Mouse (Mus musculus): ENCODE data around the gene Shank2. TPM values are rescaled to one million over a fixed set of nuclear protein-coding genes. Genes with fewer than 3 reads are reported as not detected.
A peak's percentile ranks its signal among the peaks of the same experiment; 100 is the strongest.

Shank2 gene
- total RNA-seq, 1 experiment from 2014 or later, result 11.8 TPM

DNA sequence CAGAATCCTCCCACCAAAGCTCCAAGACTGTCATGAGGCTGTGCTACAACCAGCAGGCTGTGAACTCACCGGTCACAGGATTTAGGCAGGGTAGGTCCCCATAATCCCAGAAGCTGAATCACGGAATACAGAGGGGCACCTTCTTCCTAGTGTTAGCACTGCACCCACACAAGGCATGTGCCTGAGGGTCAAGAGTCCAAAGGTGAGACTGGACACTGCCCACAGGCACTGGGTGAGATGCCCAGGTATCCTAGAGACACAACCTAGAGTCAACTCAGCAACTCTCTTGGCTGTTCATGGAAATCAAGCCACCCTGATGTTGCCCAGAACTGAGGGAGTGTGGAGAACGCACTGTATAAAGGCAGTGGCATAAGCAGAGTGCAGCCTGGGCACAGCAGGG, 424.9 kb downstream of the Shank2 start:
- no peak for DNase-seq

DNA sequence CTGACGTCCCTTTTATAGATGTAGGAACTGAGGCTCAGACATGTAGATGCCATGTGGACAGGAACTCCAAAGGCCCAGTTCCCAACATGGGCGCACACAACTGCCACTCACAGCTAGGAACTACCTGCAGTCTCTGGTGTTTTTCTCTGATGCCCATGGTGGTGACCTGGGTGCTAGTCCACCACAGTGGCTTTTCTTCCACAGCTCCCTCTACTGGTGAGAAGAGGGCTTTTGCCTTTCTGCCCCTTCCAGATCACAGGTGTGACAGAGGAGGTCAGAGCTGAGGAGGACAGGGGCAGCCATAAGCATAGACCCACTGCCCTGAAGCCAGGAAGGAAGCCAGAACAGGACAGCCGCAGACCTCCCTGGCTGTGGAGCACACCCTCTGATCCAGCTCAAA, 425.7 kb downstream of the Shank2 start:
- no peak for DNase-seq

DNA sequence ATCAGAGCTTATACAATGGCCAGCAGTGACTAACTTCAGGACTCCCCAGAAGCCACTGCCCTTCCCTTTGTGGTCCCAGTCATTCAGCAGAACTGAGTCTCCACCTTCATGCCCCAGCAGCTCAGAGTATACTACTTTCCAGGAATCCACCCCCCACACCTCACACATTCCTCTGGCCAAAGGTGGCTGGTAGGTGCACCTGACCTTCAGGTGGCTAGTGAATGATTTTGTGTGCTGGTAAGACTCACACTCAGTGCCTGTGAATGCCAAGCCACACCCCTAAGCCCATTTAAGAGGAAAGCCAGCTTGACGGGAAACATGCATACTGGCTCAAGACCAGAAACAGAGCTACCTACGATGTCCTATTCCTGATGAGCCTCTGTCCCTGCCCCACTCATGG, 431.2 kb downstream of the Shank2 start:
- no peak for DNase-seq

DNA sequence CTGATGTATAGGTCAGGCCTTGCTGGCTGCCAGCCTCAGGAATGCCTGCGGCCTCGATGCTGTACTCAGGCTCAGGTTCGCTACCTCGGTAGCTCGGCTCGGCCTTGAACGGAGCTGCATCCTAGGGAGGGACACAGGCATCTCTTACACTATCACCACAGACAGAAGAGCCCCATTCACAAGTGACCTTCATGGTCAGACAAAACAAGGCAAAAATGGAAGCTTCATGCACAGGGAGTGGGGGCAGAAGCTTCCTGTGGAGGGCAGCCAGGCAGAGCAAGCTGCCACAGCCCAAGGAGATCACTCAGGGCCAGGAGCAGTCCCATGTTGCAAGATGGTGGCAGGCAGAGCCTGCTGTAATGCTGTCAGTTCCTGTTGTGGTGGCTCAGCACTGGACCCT, 437.1 kb downstream of the Shank2 start:
- DNase-seq, result no peak

DNA sequence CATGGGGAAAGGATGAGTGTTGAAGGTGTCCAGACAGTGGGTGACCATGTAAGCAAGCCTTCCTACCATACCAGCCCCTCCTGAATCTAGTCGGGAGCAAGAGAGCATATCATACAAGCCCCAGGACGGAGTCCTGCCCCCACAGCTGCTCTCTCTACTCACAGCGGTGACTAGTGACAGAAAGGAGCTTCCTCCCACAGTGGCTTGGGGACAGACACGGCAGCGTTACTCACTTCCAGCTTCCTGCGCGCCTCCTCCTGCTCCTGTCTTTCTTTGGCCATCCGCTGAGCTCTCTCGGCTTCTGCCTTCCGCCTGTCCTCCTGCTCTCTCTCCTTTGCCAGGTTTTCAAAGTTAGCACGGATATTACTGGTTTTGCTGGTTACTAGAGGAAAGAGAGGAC, 439.7 kb downstream of the Shank2 start:
- DNase-seq, result no peak

DNA sequence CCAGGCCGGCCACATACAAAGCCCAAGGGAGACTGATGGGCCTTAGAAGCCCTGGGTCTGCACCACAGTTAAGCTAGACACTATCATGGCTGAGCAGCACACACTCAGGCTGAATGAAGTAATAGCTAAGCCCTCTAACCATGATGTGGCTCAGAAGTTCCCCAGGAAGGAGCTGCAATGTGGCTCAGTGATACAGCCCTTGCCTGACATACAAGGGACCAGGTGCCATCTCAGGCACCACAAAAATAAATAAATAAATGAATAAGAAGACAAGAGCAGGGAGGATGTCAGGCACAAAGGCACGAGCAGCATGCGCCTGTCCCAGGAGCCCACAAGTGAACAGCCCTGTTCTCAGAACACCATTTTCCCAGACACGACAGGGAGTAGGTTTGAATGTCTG, 440.2 kb downstream of the Shank2 start:
- DNase-seq, result no peak

DNA sequence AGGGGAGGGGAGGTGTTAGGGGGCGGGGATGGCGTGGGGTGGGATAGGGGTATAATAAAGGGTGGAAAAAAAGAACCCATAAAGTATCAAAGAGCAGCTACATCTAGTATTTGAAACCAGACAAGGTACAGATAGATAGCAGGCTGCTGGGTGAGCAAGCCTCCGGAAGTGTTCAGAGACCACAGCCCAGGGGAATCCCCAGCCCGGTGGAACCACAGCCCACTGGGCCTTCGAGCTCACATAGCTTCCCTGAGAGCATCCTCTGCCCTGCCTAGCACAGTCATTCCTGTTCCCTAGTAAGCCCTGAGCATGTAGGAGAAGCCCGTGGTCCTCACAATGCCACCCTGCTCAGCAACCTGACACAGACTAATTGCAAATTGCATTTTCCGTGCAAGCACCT, 443.1 kb downstream of the Shank2 start:
- DNase-seq, result no peak

DNA sequence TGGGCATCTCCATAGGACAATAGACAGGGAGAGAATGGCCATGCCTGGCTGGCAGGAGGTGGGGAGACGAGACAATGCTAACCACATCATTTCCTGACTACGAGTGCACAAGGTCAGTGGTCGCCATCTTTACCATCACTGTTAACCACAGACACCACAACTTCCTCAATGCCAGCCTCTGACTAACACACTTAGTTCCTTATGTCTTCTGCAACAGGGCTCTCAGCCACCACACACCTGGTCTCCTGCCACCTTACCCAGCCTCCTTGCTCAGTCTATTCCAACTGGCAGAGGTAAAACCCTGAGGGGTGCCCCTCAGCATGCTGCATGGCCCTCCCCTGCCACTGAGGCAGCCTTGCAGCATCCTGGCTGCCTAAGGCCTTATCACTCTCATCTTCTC, 445.4 kb downstream of the Shank2 start:
- DNase-seq, result no peak

DNA sequence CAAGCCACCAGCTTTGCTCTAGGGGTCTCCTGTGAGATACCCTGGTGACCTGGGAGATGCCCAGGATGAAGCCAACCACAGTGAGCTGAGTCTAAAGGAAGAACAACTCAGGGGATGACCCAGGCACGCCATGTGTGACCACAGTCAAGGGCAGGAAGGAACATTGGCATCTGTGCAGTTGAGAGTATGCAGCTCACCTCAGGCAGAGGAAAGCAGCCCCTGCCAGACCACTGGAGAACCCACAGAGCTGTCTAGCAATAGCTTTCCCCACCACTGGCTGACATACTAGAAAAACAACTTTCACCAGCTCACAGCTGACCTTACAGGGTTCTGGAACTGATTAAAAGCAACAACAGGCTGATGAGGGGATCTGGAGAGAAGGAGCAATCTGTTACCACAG, 446.5 kb downstream of the Shank2 start:
- DNase-seq, result no peak

DNA sequence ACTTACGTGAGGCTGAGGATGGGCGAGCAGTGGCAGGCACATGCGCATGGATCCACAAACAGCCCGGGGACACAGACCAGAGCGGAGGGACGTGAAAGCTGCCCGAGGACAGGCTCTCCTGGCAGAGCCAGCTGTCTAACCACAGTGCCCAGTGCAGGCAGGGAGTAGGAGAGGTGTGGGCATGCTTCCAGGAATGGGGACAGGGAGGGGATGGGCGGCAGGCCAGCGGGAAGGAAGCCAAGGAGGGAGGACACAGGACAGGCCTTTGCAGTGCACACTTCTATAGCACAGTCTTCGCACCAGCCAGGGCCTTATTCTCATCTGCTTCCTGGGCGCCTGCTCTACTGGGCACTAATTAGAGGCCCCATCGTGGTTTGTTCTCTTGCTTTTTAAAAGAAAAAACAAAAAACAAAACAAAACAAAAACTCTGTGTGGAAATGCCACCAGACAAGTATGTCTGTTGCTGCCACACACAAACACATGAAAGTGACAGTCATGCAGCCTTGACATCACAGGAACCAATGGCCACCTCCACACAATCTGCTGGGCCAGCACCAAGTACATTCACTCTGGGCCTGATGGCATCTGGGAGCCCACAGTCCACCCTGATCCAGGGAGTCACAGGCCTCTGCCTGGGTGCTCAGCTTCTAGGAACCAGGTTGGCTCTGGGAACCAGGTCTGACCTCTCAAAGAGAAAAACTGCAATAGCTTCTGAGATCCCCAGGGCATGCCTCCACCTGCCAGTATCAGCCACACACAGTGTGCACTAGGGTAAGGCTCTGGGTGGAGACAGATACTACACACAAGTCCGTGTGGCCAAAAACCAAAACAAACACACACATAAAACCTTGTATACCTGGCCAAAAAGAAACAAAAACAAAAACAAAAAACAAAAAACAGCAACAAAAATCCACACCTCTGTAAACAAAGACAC, 448.2 kb downstream of the Shank2 start:
- DNase-seq, result peak; percentile 100

DNA sequence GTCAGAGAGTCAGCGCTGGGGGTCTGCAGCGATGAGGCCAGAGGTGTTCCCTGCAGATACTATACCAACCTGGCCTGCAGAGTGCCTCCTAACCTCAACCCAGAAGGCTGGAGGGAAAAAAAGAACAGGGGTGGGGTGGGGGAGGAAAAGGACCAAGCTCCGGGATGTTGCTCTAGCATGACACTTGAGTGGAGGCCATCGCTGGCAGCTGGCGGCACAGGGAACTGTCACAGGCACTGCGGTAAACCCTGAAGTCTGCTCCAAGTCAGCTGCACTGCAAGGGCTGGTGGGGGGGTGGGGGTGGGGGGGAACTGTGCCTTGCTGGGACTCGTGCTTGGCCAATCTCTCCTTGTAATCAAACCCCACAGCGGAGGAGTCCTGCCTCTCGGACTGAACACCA, 448.9 kb downstream of the Shank2 start:
- no peak for DNase-seq

DNA sequence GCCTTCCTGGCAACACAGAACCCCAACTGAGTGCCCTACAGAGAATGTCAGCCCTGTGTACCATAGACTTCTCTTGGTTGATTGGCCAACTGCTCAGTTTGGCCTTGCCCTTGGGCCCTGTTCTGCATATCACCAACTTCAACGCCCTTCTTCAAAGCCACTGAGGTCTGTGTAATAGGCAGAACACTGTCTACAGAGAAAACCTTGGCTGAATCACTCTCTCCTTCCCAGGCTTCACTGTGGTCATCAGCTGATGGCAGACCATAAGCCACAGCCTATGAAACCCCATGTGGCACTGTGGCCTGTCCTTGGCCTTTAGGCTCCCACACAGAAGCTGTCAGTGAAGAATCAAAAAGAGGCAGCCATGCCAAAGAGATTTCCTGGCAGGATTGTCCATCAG, 457.2 kb downstream of the Shank2 start:
- DNase-seq, result peak; percentile 27

DNA sequence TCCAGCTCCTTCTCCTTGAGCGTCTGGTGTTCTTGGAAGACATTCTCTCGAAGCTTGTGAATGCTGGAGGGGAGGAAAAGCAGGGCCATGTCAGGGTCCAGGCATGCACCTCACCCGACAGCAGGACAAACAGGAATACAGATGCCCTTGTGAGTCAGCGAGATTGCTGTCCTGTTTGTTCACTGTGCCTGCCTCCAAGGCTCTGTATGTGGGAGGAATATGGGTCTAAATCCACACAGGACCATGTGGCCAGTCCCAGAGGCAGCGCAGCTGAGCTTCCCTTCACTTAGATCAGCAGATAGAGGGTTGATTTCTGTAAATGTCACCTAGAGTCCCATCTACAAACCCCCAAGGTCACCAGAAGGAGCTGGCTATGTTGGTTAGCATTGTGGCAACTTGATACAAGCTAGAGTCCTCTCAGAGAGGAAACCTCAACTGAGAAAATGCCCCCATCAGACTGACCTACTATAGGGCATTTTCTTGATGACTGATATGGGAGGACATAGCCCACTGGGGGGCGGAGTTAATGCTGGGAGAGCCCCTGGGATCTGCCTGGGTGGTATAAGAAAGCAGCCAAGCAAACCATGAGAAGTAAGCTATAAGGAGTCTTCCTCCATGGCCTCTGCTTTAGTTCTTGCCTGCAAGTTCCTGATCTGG, 459.6 kb downstream of the Shank2 start:
- DNase-seq, result peak; percentile 30

DNA sequence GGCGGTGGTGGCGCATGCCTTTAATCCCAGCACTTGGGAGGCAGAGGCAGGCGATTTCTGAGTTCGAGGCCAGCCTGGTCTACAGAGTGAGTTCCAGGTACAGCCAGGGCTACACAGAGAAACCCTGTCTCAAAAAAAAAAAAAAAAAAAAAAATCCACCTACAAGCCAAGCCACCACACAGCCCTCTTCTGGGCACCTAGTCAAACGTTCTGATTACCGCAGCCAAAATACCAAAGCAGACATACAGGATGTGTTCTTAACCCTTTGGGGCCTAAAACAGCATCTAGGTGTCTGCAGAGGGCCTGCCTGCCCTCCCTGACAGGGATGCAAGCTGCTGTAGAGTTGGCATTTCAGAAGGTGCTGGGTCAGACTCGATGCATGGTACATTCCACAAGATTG, 460.8 kb downstream of the Shank2 start:
- DNase-seq, result no peak

DNA sequence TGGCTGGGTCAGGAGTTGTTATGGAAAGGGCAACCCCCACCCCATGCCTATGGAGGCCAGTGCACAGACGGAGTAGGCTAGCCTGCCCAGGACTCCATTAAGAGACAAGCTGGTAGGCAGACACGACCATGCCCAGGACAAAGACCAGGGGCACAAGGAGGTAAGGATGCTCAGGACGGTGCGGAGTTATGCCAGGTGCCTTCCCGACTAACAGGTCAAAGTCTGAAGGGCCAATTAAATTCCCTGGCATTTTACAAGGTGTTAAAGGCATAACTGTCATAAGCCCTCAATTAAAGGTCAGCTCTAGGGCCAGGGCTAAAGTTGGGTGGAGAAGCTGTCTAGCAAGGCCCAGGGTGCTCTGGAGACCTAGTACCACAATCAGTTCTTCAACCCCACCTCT, 467.0 kb downstream of the Shank2 start:
- no peak for DNase-seq

DNA sequence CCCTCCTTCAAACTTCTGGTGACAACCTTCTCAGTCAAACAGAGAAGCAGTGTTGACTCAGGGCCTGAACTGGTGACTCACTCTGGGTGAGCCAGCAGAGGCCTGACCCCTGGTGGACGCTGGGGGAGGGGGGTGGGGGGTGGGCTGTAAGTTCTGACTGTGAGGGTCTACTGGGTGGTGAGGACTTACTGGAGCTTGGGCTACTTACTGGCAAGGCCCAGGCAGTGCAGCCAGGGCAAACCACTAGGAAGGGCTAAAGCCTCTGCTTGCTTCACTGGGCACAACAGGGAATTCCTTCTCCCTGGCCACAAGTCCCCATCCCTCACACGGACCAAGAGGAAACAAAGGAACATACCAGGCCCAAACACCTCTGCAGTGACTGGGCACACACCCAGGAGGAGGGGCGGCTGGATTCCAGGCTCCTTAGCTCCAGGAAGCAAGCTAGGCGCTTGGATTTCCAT, 467.5 kb downstream of the Shank2 start:
- peak; percentile 49 for DNase-seq

DNA sequence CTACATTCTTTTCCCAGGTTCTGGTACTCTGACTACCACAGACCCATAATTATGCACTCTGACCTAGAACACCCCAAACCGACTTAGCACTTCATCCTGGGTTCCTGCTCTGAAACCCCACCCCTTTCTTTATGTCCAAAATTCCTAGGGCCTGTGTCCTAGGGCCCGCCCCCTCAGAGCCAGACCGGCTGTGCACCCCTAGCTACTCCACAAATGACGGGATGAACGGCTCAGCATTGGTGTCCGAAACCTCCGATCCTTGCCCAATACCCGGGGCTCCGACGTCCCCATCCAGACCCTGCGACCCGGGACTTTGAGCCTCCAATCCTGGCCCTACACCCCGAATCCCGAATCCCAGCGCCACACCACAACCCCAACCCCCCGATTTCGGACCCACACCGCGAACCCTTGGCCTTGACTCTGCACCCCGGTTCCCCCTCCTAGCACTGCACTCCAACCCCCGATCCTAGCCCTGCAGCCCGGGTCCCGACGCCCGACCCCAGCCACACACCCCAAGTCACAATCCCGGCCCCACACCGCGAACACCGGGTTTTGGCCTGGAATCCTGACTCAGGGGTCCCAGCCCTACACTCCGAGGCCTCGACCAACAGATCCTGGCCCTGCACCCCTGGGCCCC, 468.3 kb downstream of the Shank2 start:
- peak; percentile 17 for DNase-seq

DNA sequence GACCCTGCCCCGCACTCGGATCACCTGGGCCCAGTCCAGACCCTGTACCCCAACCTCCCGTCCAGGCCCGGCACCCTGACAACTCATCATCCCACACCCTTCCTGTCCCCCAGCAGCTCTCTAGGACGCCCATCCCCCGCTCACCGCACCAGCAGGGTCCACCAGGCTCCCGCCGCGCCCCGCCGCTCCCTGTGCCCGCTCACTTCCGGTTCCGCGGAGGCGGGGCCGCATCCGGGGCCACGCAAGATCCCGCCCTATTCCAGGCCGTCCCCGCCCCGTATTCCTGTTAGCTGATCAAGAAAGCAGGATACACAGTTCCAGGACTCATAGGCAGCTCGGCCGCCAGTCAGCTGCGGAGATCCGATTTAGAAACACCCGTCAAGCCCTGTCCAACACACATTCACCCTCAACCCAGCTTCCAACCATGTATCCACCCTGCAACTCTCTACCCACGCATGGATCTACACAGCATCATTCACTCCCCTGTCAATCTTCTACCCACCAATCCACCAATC, 468.9 kb downstream of the Shank2 start, which contains the start of gene Cttn:
TSS of gene Cttn (minus strand) at position 465 of the 515 bp plus-strand sequence.
- peak; percentile 92 for DNase-seq

DNA sequence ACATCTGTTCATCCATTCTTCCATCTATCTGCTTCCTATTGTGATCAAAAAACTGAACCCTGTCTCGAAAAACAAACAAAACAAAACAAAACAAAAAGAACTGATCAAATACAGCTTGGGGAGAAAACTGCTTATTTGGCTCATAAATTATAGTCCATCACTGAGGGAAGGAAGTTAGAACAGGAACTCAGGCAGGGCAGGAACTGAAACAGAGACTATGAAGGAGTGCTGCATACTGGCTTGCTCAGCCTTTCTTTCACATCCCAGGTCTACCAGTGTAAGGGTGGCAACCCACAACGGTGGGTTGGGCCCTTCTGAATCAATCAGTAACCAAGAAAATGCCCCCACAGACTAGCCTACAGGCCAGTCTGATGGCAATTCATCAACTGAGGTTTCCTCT, 469.4 kb downstream of the Shank2 start:
- no peak for DNase-seq

DNA sequence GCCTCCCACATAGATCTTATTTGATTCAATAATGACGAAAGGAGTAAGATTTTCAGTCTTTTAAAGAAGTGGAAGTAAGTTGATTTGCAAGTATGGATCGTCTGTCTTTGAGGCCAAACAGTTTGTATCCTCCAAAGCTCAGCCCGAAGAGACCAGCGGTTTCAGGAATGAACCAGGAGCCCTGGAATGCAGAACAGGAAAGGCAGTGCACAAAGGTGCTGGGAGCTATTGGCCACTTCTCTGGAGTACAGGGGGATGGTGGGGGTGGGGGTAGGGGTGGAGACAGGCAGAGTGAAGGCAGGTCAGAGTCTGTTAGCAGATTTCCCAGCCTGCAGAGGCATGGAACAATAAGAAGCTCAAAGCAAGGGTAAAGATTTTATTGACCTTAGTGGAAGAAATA, 471.8 kb downstream of the Shank2 start:
- no peak for DNase-seq

Measured in adrenal gland, postnatal 25 days (tissue).